Mouse (Mus musculus): ENCODE measurements at regions not wholly inside any gene's neighbourhood (a gene's known extent, or its start where the extent isn't known, plus 50 kb on each side); places are given as distances from the start of the nearest gene placed in this dataset.
A peak's percentile ranks its signal among the peaks of the same experiment; 100 is the strongest.

DNA sequence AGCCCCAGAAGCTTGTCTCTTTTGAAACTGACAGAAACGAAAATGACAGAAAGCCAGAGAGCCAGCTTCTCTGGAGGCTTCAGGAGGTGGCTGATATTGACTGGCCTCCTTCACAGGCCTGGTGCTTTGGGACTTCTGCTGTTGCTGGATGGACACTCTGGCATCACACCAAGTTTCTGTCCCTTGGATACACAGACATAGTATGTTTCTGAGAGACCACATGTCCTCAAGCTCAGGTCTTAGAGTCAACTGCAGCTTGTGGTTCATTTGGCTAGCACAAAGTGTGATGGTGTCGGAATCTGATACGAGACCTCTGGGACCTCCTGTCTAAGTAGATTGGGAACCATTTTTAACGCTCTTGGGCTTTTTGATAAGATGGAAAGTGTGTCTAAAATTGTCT, 502.0 kb downstream of the Sqor start:
- TF ChIP-seq CTCF (IDR thresholded peaks at IDR 0.05; ENCODE audit: extremely low read depth, insufficient read depth, insufficient read length, insufficient replicate concordance) (no peak), POLR2A (IDR thresholded peaks at IDR 0.05; ENCODE audit: low read depth, low read length) (no peak)
- WGBS: 76% methylated on average over 4 of the region's 4 CpGs

DNA sequence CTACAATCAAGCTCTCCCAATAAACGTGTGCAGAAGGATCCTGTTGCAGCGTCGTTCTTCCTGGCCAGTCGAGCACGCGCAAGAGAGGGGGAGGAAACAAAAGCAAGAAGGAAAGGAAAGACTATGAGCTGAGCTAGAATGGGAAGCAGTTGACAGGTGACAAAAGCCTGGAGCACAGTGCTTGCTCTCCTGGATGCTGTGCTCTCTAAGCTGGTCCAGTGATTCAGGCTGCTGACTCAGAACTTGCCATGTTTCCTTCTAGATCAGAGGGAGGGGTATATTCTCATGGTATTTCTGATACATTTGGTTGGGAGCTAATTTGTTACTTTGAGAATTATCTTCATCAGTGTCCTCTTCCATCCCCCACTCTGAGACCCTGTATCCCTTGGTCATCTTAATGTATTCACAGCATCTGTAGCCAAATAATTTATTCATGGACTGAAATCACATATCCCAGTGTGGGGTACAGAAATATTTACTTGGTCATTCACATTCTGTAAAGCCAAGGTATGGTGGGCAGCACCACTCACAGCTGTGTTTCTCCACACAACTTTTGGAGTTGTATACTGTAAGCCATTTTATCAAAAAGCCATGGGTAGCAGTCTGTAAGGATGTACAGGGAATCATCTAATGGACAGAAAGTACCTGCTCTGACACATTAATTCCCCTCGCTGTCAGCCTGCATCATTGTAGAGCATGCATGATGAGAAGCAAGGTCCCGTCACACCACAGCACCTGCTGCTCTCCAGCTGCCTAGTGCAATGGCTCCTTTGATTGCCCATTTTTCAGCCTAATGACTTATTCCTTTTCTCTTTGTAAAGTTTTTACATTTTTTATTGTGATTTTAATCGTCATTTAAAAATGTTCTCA, 510.1 kb downstream of the Sqor start:
- Histone ChIP-seq H3K27ac (ENCODE audit: insufficient read depth, low read length) (no peak overlapping the region), H3K4me3 (ENCODE audit: extremely low read depth, insufficient read depth, insufficient read length) (no peak overlapping the region), H3K4me1 (ENCODE audit: control insufficient read depth, insufficient read depth, insufficient read length) (no peaks in the 10 kb centered on the region), H3K36me3 (ENCODE audit: control insufficient read depth, insufficient read depth, low read length) (no peaks in the 10 kb centered on the region), H3K27me3 (ENCODE audit: control insufficient read depth, insufficient read depth, low read length) (no peaks in the 10 kb centered on the region)
- no peak for TF ChIP-seq POLR2A (IDR thresholded peaks at IDR 0.05; ENCODE audit: low read depth, low read length)
- no peak for TF ChIP-seq CTCF (IDR thresholded peaks at IDR 0.05; ENCODE audit: extremely low read depth, insufficient read depth, insufficient read length, insufficient replicate concordance)
- DNase-seq (ENCODE audit: low read depth in 1 of 2, low spot score in 2 of 2): no peak
- 81% methylated on average over 9 of the region's 9 CpGs for WGBS

More for the DNA sequence above, 502.0 kb downstream of the Sqor start:
- Histone ChIP-seq H3K27me3 (ENCODE audit: control insufficient read depth, insufficient read depth, low read length) (no peaks in the 10 kb centered on the region), H3K4me3 (ENCODE audit: extremely low read depth, insufficient read depth, insufficient read length) (no peak overlapping the region), H3K27ac (ENCODE audit: insufficient read depth, low read length) (no peak overlapping the region), H3K4me1 (ENCODE audit: control insufficient read depth, insufficient read depth, insufficient read length) (no peaks in the 10 kb centered on the region), H3K36me3 (ENCODE audit: control insufficient read depth, insufficient read depth, low read length) (no peaks in the 10 kb centered on the region)
- DNase-seq (ENCODE audit: low read depth in 1 of 2, low spot score in 2 of 2): no peak

DNA sequence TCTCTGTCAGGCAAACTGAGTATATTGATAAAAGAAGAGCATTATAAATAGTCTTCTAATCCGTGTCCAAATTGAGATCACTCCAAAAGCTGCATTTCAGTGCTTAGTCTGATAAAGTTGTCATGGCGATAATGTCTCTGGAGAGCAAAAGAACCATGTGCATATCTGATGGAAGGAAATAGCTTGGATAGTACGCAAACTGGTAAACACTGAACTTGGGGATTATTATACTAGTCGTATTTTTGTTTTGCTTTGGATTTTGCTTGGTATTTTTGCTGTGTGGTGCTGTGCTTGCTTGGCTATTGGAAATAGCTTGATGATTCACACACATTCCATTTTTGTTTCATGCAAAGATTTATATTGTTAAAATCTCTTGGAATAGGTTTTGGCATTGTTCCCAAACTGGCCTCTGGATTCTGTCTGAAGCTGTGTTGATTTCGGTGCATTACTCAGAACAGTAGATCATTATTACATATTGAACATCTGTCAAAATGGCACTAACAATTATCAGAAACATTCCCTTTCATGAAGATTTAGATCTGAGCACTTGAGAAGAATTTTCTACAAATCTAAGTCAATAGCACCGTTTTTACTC, 510.8 kb downstream of the Sqor start:
- Histone ChIP-seq H3K27me3 (ENCODE audit: control insufficient read depth, insufficient read depth, low read length) (no peaks in the 10 kb centered on the region), H3K27ac (ENCODE audit: insufficient read depth, low read length) (no peak overlapping the region), H3K4me3 (ENCODE audit: extremely low read depth, insufficient read depth, insufficient read length) (no peak overlapping the region), H3K36me3 (ENCODE audit: control insufficient read depth, insufficient read depth, low read length) (no peaks in the 10 kb centered on the region), H3K4me1 (ENCODE audit: control insufficient read depth, insufficient read depth, insufficient read length) (no peaks in the 10 kb centered on the region)
- 81% methylated on average over 6 of the region's 6 CpGs for WGBS
- TF ChIP-seq CTCF (IDR thresholded peaks at IDR 0.05; ENCODE audit: extremely low read depth, insufficient read depth, insufficient read length, insufficient replicate concordance) (no peak), POLR2A (IDR thresholded peaks at IDR 0.05; ENCODE audit: low read depth, low read length) (no peak)
- DNase-seq (ENCODE audit: low read depth in 1 of 2, low spot score in 2 of 2): no peak

DNA sequence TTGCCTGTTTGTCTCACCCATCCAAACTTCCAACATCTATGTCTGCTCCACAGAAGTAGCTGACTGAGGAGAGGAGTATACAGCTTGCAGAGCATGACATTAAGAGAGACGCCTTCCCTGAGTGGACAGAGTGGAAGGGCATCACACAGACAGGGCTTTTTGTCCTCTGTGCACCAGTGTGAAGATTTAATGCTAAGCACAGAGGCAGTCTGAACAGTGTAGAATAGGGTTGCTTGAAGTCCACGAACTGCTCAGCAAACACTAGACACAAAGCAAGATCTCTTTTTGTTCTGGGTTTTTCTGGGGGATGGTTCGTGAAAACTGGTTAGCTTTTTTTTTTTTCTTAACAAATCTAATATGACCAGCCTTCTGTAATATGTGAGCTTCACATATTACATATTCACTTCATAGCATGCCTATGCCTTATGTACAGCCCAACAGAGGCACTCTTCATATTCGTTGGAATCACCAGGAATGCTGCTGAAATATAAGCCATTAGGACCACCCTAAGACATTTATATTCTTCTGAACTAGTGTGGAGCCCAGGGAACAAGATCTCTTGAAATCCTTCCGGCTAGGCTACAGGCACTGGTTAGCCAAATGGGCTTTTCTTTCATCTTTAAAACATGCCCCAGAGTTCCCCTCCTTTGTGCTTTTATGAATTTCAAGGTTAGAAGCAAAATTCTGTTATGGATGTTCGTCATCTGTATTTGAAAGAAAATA, 546.7 kb downstream of the Sqor start:
- H3K4me3 ChIP-seq (ENCODE audit: extremely low read depth, insufficient read depth, insufficient read length): no peak overlapping the region
- no peaks in the 10 kb centered on the region for H3K27me3 ChIP-seq (ENCODE audit: control insufficient read depth, insufficient read depth, low read length)
- no peak overlapping the region for H3K27ac ChIP-seq (ENCODE audit: insufficient read depth, low read length)
- TF ChIP-seq CTCF (IDR thresholded peaks at IDR 0.05; ENCODE audit: extremely low read depth, insufficient read depth, insufficient read length, insufficient replicate concordance) (no peak), POLR2A (IDR thresholded peaks at IDR 0.05; ENCODE audit: low read depth, low read length) (no peak)
- H3K36me3 ChIP-seq (ENCODE audit: control insufficient read depth, insufficient read depth, low read length): no peaks in the 10 kb centered on the region
- WGBS: 71% methylated on average over 6 of the region's 6 CpGs
- DNase-seq (ENCODE audit: low read depth in 1 of 2, low spot score in 2 of 2): no peak
- H3K4me1 ChIP-seq (ENCODE audit: control insufficient read depth, insufficient read depth, insufficient read length): no peaks in the 10 kb centered on the region

DNA sequence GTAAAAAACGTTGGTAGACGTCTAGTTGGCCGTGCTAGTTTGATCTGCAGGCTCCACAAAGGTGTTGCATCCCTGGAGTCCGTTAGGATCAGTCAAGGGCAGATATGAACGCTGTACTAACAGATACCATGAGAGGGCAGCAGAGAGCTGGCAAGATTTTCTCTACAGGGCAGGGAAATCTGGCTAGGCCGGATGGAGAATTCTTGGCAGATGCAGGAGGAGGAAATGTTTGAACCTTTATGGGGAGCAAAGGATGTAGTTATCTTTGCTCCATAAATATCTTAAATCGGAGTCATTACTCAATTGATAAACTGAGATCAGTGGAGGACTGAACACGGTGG, 547.2 kb downstream of the Sqor start:
- no peak for DNase-seq (ENCODE audit: low read depth in 1 of 2, low spot score in 2 of 2)
- 23% methylated on average over 8 of the region's 8 CpGs for WGBS
- Histone ChIP-seq H3K4me1 (ENCODE audit: control insufficient read depth, insufficient read depth, insufficient read length) (no peaks in the 10 kb centered on the region), H3K4me3 (ENCODE audit: extremely low read depth, insufficient read depth, insufficient read length) (no peak overlapping the region), H3K27ac (ENCODE audit: insufficient read depth, low read length) (no peak overlapping the region), H3K36me3 (ENCODE audit: control insufficient read depth, insufficient read depth, low read length) (no peaks in the 10 kb centered on the region), H3K27me3 (ENCODE audit: control insufficient read depth, insufficient read depth, low read length) (no peaks in the 10 kb centered on the region)
- TF ChIP-seq CTCF (IDR thresholded peaks at IDR 0.05; ENCODE audit: extremely low read depth, insufficient read depth, insufficient read length, insufficient replicate concordance): peak; percentile 8; the same call in 1 of the 2 replicates
- TF ChIP-seq POLR2A (IDR thresholded peaks at IDR 0.05; ENCODE audit: low read depth, low read length): no peak

DNA sequence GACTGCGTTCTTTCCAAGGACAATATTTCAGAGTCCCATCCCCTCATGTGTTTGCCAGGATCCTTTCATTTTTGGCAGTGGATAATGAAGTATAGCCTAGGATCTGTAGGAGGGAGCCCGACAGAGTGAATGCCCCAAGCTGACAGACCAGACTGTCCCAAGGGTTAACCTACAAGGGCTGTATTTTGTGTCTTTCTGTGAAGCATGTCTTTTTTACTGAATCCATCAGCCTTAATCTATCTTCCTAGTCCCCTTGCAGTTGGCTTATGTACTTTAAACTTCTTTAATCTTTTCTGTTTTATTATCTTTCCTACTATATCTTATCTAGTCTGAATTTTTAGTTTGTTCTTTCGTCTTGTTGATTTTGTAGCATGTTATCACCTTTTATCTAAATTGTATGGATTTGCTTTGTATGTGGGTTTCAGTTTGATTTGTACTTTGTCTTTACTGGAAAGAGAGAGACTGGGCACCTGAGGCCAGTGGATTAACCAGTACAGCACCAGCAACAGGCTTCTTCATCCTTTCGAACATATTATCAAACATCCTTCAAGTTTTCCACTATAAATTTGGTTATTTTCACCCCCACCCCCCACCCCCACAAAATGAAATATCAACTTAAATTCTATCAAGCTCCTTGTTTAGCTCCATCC, 555.5 kb downstream of the Sqor start:
- 88% methylated on average over 4 of the region's 4 CpGs for WGBS

More for the DNA sequence above, 555.5 kb downstream of the Sqor start:
- Histone ChIP-seq H3K4me3 (ENCODE audit: extremely low read depth, insufficient read depth, insufficient read length) (no peak overlapping the region), H3K27ac (ENCODE audit: insufficient read depth, low read length) (no peak overlapping the region), H3K36me3 (ENCODE audit: control insufficient read depth, insufficient read depth, low read length) (no peaks in the 10 kb centered on the region), H3K4me1 (ENCODE audit: control insufficient read depth, insufficient read depth, insufficient read length) (no peaks in the 10 kb centered on the region), H3K27me3 (ENCODE audit: control insufficient read depth, insufficient read depth, low read length) (no peaks in the 10 kb centered on the region)
- TF ChIP-seq POLR2A (IDR thresholded peaks at IDR 0.05; ENCODE audit: low read depth, low read length) (no peak), CTCF (IDR thresholded peaks at IDR 0.05; ENCODE audit: extremely low read depth, insufficient read depth, insufficient read length, insufficient replicate concordance) (no peak)
- no peak for DNase-seq (ENCODE audit: low read depth in 1 of 2, low spot score in 2 of 2)

All from spleen, adult 2 months (tissue).